Mouse (Mus musculus) spleen, adult 2 months (tissue): Measurements from ENCODE around the gene Ltbp2.

Experiments used
- CTCF ChIP-seq: fragments of 200-500 bp; IDR thresholded peaks from 2 replicates; pipeline ENCODE4 v1.5.1; 2011; ENCODE audit warnings: mild to moderate bottlenecking, inconsistent platforms; ENCODE audit not compliant: insufficient read depth, insufficient read length, insufficient replicate concordance; ENCODE audit errors: extremely low read depth
- POLR2A ChIP-seq: fragments of 200-500 bp; IDR thresholded peaks from 2 replicates; pipeline ENCODE4 v1.6.1; 2011; ENCODE audit warnings: low read depth, low read length, inconsistent platforms

DNA sequence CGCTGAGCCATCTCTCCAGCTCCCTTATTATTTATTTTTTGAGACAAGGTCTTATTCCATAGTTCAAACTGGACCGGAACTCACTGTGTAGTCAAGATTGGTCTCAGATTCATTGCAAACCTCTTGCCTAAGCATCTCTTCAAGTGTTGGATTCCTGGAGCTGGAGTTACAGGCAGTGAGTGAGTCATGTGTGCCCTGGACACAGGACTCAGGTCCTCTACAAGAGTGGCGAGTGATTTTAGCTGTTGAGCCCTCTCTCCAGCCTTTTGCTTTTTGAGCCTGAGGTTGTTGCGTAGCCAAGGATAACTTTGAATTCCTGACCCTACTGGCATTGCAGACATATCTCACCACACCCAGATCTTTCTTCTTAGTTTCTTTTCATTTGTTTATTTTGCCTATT lies 130.6 kb downstream of the Ltbp2 start:
- TF ChIP-seq CTCF, result no peak
- TF ChIP-seq POLR2A, result no peak
